ENCODE assay signal across 9 mouse cellular contexts in the genomic region with DNA sequence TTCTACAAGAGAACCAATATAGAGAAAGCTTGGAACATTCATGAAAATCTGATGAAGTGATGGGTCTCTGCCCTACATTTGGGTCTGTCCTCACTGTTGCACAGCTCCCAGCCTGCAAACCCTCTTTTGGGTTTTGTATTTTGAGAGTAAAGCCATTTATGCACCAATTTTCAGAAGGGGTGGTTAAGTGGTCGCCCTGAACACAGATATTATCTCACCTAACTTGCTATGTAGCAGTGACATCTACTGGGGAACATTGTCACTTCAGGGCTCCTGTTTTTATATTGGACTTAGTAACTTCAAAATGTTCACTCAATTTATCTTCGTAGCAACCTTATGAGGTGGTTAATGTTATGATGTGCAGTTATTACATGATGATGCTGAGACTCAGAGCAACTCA.
DNase-seq lines count a peak whose midpoint lies in the region; ATAC-seq and TF ChIP-seq lines count a peak whose summit lies in the region.
"Had no signal": no experiment of that assay in that cellular context is flagged by ENCODE, and none has a peak within 500 bp of the region (broad histone marks: within the 10 kb centered on the region; RNA-seq: fewer than 3 reads in every experiment).

No protein-coding gene starts in this region.

- H3K36me3 ChIP-seq in hindbrain, embryonic 11.5 days (ENCODE audit: control insufficient read depth, insufficient read depth, low read length) = no peaks in the 10 kb centered on the region
- H3K36me3 ChIP-seq in hindbrain, embryonic 12.5 days = no peaks in the 10 kb centered on the region
- H3K36me3 ChIP-seq: heart, embryonic 10.5 days had no signal

- no peaks in the 10 kb centered on the region for H3K27me3 ChIP-seq in hindbrain, embryonic 11.5 days (ENCODE audit: control insufficient read depth, insufficient read depth, low read length)
- H3K27me3 ChIP-seq in hindbrain, embryonic 12.5 days = no peaks in the 10 kb centered on the region
- peaks cover 5% of the 10 kb centered on the region for H3K27me3 ChIP-seq in Patski
- H3K27me3 ChIP-seq in cerebellum, adult 2 months (ENCODE audit: control insufficient read depth, insufficient read depth, low read length) = no peaks in the 10 kb centered on the region

- no peak for ATAC-seq in hindbrain, embryonic 11.5 days (ENCODE audit: low FRiP score)
- ATAC-seq in hindbrain, embryonic 12.5 days (ENCODE audit: low FRiP score) = no peak
- no peak for ATAC-seq in Patski

- H3K9ac ChIP-seq in hindbrain, embryonic 11.5 days (ENCODE audit: low read depth, low read length) = no peak overlapping the region
- no peak overlapping the region for H3K9ac ChIP-seq in hindbrain, embryonic 12.5 days

- POLR2A ChIA-PET in Patski (lab: Charles Lee) = no interaction called here

- DNase-seq in hindbrain, embryonic 11.5 days (ENCODE audit: low spot score) = peak; percentile 33
- DNase-seq in 416B (ENCODE audit: low read depth) = peak; percentile 15
- DNase-seq in Patski (ENCODE audit: low read depth, low spot score) = no peak
- DNase-seq in kidney, postnatal 10 days = peak; percentile 54
- no peak for DNase-seq in ovary, postnatal 10 days (ENCODE audit: low spot score)
- DNase-seq in cerebellum, adult 2 months = no peak
- DNase-seq in testis, postnatal 14 days (ENCODE audit: low spot score) = no peak

- whole genome bisulfite sequencing in hindbrain, embryonic 11.5 days = 48% methylated on average over 2 of the region's 2 CpGs
- WGBS in hindbrain, embryonic 12.5 days = 62% methylated on average over 2 of the region's 2 CpGs
- WGBS in cerebellum, adult 2 months = 36% methylated on average over 2 of the region's 2 CpGs

- no peak overlapping the region for H3K27ac ChIP-seq in hindbrain, embryonic 11.5 days (ENCODE audit: low read depth, low read length)
- no peak overlapping the region for H3K27ac ChIP-seq in hindbrain, embryonic 12.5 days
- H3K27ac ChIP-seq in cerebellum, adult 2 months (ENCODE audit: insufficient read depth, low read length) = no peak overlapping the region
- H3K27ac ChIP-seq: heart, embryonic 10.5 days had no signal

- TF ChIP-seq POLR2A in cerebellum, adult 2 months (IDR thresholded peaks at IDR 0.05; ENCODE audit: borderline replicate concordance, insufficient read depth, low read length) = no peak

- in situ Hi-C loops in Patski (cut with MboI; ENCODE audit: low pct_unique_long_range_greater_than_20kb) = loop anchor here (10.0 to 25.0 kb wide), 3 partner anchors 763 to 1133 kb away; a partner anchor contains a TSS

- peak; percentile 59 for TF ChIP-seq CTCF in Patski (IDR thresholded peaks at IDR 0.05)
- no peak for TF ChIP-seq CTCF in cerebellum, adult 2 months (IDR thresholded peaks at IDR 0.05; ENCODE audit: borderline replicate concordance, insufficient read depth, low read depth, low read length)

- no peak overlapping the region for H3K4me3 ChIP-seq in hindbrain, embryonic 11.5 days (ENCODE audit: low read depth, low read length)
- H3K4me3 ChIP-seq in hindbrain, embryonic 12.5 days = no peak overlapping the region
- H3K4me3 ChIP-seq in cerebellum, adult 2 months (replicated peaks; ENCODE audit: insufficient read depth, low read depth, low read length) = no peak overlapping the region
- H3K4me3 ChIP-seq: heart, embryonic 10.5 days had no signal

- CTCF ChIA-PET in Patski (lab: Charles Lee) = interaction anchor here (1.0 to 1.9 kb wide), 6 partner anchors 10 to 1134 kb away, joined by 3 to 4 read pairs (median 4); no protein-coding TSS in a partner anchor

- no peaks in the 10 kb centered on the region for H3K4me1 ChIP-seq in hindbrain, embryonic 11.5 days (replicated peaks; ENCODE audit: control insufficient read depth, insufficient read depth, low read length)
- no peaks in the 10 kb centered on the region for H3K4me1 ChIP-seq in hindbrain, embryonic 12.5 days
- H3K4me1 ChIP-seq in cerebellum, adult 2 months (ENCODE audit: control insufficient read depth, insufficient read depth, low read length) = no peaks in the 10 kb centered on the region
- H3K4me1 ChIP-seq: heart, embryonic 10.5 days had no signal

- H3K4me2 ChIP-seq in hindbrain, embryonic 11.5 days (replicated peaks; ENCODE audit: low read depth, low read length) = no peak overlapping the region
- no peak overlapping the region for H3K4me2 ChIP-seq in hindbrain, embryonic 12.5 days (replicated peaks)

- H3K9me3 ChIP-seq in hindbrain, embryonic 11.5 days (ENCODE audit: control insufficient read depth, low read length) = no peaks in the 10 kb centered on the region
- H3K9me3 ChIP-seq in hindbrain, embryonic 12.5 days (replicated peaks) = no peaks in the 10 kb centered on the region
- H3K9me3 ChIP-seq: heart, embryonic 10.5 days had no signal

Comparison
In these comparisons a context has a peak if more than half of its experiments do, and no peak if none do; other contexts are left out.
1. DNase-seq: peak in hindbrain, embryonic 11.5 days (single experiment), 416B (single experiment) and kidney, postnatal 10 days (single experiment); none in Patski (single experiment), ovary, postnatal 10 days (single experiment), cerebellum, adult 2 months (0 of 2) and testis, postnatal 14 days (single experiment).